Mouse (Mus musculus) T-helper 17 cell (primary cell): ENCODE measurements at regions not wholly inside any gene's neighbourhood (a gene's known extent, or its start where the extent isn't known, plus 50 kb on each side); places are given as distances from the start of the nearest gene placed in this dataset.

Source experiments
- in situ Hi-C, 2 experiments: fragments of 300-600 bp; cut with MboI, MseI; formaldehyde crosslinking; loops; 1 replicate in 1 of 2; 2 replicates in 1 of 2; pipeline ENCODE4 v1.15.1; 2025; ENCODE audit warnings: high pct_unique_total_duplicates in 2 of 2

GRCm38 (mm10) chr7:72362690-72363089, 56.3 kb upstream of the Mctp2 start:
- in situ Hi-C loops, result loop anchor here (25.0 kb wide), 1 partner anchor 500 kb away; no protein-coding TSS in a partner anchor

- in situ Hi-C loops, result loop anchor here (5.0 to 25.0 kb wide), 4 partner anchors 981 to 1271 kb away; no protein-coding TSS in a partner anchor
These were observed 84.9 kb upstream of the Mctp2 start for GRCm38 (mm10) chr7:72391323-72391722.

- in situ Hi-C loops, result loop anchor here in 1 of 2 experiments (10.0 kb wide), 1 partner anchor 1745 kb away; no protein-coding TSS in a partner anchor
These were observed 93.6 kb upstream of the Mctp2 start for GRCm38 (mm10) chr7:72400056-72400455.

- in situ Hi-C loops, result loop anchor here in 1 of 2 experiments (10.0 kb wide), 1 partner anchor 1751 kb away; no protein-coding TSS in a partner anchor
These were observed 99.7 kb upstream of the Mctp2 start for GRCm38 (mm10) chr7:72406131-72406530.

- in situ Hi-C loops, result loop anchor here in 1 of 2 experiments (10.0 kb wide), 1 partner anchor 1754 kb away; no protein-coding TSS in a partner anchor
These were observed 102.1 kb upstream of the Mctp2 start for GRCm38 (mm10) chr7:72408409-72408986.

- in situ Hi-C loops, result no loop called here
These were observed 132.1 kb upstream of the Mctp2 start for GRCm38 (mm10) chr7:72438552-72438951.

- in situ Hi-C loops, result no loop called here
These were observed 135.6 kb upstream of the Mctp2 start for GRCm38 (mm10) chr7:72442001-72442400.

GRCm38 (mm10) chr7:72444016-72444415, 137.6 kb upstream of the Mctp2 start:
- in situ Hi-C loops, result no loop called here

GRCm38 (mm10) chr7:72444792-72445191, 138.4 kb upstream of the Mctp2 start:
- in situ Hi-C loops, result no loop called here

- in situ Hi-C loops, result no loop called here
These were observed 140.5 kb upstream of the Mctp2 start for GRCm38 (mm10) chr7:72446911-72447310.

GRCm38 (mm10) chr7:72462978-72463377, 156.6 kb upstream of the Mctp2 start:
- in situ Hi-C loops, result no loop called here

GRCm38 (mm10) chr7:72464658-72465057, 158.2 kb upstream of the Mctp2 start:
- in situ Hi-C loops, result no loop called here

- in situ Hi-C loops, result loop anchor here in 1 of 2 experiments (10.0 kb wide), 1 partner anchor 795 kb away; no protein-coding TSS in a partner anchor
These were observed 163.3 kb upstream of the Mctp2 start for GRCm38 (mm10) chr7:72469691-72470090.

- in situ Hi-C loops, result loop anchor here in 1 of 2 experiments (10.0 kb wide), 1 partner anchor 800 kb away; no protein-coding TSS in a partner anchor
These were observed 168.3 kb upstream of the Mctp2 start for GRCm38 (mm10) chr7:72474751-72475150.

GRCm38 (mm10) chr7:72478936-72479335, 172.5 kb upstream of the Mctp2 start:
- in situ Hi-C loops, result loop anchor here in 1 of 2 experiments (10.0 kb wide), 1 partner anchor 804 kb away; no protein-coding TSS in a partner anchor

- in situ Hi-C loops, result no loop called here
These were observed 174.9 kb upstream of the Mctp2 start for GRCm38 (mm10) chr7:72481275-72481674.

GRCm38 (mm10) chr7:72490161-72490560, 183.8 kb upstream of the Mctp2 start:
- in situ Hi-C loops, result no loop called here

GRCm38 (mm10) chr7:72493292-72493691, 186.9 kb upstream of the Mctp2 start:
- in situ Hi-C loops, result no loop called here

GRCm38 (mm10) chr7:72496933-72497631, 190.7 kb upstream of the Mctp2 start:
- in situ Hi-C loops, result no loop called here

GRCm38 (mm10) chr7:72498562-72499230, 192.3 kb upstream of the Mctp2 start:
- in situ Hi-C loops, result no loop called here

GRCm38 (mm10) chr7:72499788-72500187, 193.4 kb upstream of the Mctp2 start:
- in situ Hi-C loops, result no loop called here

- in situ Hi-C loops, result no loop called here
These were observed 193.8 kb upstream of the Mctp2 start for GRCm38 (mm10) chr7:72500190-72500589.
